Mouse (Mus musculus) ES-Bruce4 (cell line): ENCODE measurements around the gene Fcamr.

Experiments used
- CTCF ChIP-seq: IDR thresholded peaks from one replicate; pipeline ENCODE4 v1.8.1; 2011; ENCODE audit warnings: low read depth, low read length
- POLR2A ChIP-seq: IDR thresholded peaks from one replicate; pipeline ENCODE4 v1.8.1; 2011; ENCODE audit warnings: low read length; ENCODE audit not compliant: insufficient read depth

DNA sequence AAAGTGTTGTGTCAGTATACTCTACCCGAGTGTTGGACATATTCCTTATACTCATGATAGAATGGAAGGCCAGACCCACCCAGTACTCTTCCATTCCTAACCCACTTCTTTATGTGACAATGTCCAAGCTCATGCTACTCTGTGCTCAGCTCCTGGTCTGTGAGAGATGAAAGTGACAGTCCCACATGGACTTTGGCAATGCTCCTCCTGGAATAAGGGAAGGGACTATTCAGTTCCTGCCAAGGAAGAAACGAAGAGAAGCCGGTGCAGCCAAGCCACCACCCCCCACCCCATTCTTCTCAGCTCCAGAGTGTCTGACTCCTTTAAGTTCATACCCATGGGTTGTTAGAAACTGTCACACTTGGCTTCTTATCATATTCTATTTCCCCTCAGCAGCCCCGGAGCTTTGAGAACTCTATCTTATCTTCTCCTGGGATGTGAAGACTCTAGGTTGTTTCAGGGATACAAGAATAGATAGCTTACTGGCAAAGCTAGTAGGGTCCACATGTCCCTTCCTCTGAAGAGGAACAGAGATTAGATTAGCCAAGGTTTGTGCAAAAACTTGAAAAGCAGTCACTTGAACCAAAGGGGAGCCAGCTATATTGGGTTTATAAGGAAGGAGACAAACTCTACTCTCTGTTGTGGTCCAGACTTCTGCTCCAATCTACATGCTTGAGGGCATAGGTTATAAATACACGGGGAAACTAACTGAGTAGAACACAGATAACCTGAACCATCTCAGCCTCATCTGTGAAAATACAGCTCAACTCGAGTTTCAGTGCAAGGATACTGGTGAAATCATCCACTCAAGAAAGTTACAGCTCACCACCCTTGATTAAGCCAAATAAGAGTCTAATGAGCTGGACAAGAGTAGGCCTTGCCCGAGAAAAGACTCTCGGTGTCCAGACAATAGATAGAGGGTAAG, 29.5 kb downstream of the Fcamr start:
- TF ChIP-seq CTCF (no peak), POLR2A (no peak)
